Mouse (Mus musculus): ENCODE measurements at regions not wholly inside any gene's neighbourhood (a gene's known extent, or its start where the extent isn't known, plus 50 kb on each side); places are given as distances from the start of the nearest gene placed in this dataset.
"Not testable (repeated sequence)": the region's sequence is repeated elsewhere in the genome, so short reads cannot be mapped to it uniquely, and the experiment has no call there.

DNA sequence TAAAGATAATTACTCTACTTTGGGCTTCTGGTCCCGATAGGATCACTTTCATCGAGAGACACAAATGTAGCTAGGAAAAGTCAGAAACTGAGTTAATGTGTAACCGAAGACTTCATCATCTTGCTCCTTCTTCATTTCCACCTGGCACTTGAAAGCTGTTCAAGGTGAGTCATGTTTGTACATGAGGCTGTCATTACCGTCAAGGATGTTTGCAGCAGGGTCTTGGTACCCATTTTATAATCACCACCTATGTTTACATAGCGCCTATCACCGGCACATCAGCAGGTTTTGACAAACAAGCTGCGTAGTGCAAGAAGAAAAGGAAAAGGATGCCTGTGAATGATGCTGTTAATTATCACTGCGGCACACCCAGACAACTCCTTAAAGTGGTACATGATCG, 377.0 kb upstream of the Zfp703 start:
- no peak for DNase-seq (ENCODE audit: low spot score)

DNA sequence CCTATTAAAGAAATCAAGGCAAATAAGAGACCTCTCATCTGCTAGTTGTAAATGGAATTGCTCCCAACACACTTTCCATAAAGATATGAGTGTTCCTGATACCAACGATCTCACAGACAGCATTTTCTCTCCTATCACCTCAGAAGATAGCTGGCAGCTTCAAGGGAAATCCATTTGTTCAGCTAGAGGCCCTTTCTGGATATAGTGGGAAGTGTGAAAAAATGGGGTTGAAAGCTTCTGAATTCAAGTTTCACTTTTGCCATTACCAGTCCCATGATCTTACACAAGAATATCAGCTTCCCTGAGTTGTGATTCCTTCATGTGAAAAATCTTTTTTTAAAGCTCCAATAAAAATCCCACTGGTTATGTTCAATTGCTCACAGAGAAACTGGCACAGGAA, 369.1 kb upstream of the Zfp703 start:
- no peak for DNase-seq (ENCODE audit: low spot score)

- DNase-seq (ENCODE audit: low spot score), result no peak
Observed at GRCm38 (mm10) chr8:26608588-26608987, 368.5 kb upstream of the Zfp703 start.

DNA sequence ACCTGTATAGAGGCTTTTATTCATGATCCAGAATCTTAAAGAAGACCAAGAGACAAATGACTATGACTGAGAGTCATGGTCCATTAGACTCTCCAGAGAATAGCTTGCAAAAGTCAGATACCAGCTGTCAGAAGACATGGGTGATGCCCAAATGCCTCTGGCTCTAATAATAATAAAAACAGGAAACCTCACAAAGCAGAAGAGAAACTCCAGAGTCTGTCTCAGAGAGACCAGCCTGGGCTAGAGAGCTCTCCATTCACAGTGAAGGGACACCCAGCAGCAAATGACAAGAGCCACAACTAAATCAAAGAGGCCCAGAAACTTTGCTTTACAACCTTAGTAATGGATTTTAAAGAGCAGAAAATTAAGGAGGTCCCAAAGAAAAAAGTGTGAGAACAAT, 365.0 kb upstream of the Zfp703 start:
- DNase-seq (ENCODE audit: low spot score), result no peak

GRCm38 (mm10) chr8:26622311-26623052, 354.6 kb upstream of the Zfp703 start:
- DNase-seq (ENCODE audit: low spot score), result no peak

GRCm38 (mm10) chr8:26626186-26626585, 350.9 kb upstream of the Zfp703 start:
- no peak for DNase-seq (ENCODE audit: low spot score)

GRCm38 (mm10) chr8:26626651-26627077, 350.5 kb upstream of the Zfp703 start:
- DNase-seq (ENCODE audit: low spot score), result no peak

DNA sequence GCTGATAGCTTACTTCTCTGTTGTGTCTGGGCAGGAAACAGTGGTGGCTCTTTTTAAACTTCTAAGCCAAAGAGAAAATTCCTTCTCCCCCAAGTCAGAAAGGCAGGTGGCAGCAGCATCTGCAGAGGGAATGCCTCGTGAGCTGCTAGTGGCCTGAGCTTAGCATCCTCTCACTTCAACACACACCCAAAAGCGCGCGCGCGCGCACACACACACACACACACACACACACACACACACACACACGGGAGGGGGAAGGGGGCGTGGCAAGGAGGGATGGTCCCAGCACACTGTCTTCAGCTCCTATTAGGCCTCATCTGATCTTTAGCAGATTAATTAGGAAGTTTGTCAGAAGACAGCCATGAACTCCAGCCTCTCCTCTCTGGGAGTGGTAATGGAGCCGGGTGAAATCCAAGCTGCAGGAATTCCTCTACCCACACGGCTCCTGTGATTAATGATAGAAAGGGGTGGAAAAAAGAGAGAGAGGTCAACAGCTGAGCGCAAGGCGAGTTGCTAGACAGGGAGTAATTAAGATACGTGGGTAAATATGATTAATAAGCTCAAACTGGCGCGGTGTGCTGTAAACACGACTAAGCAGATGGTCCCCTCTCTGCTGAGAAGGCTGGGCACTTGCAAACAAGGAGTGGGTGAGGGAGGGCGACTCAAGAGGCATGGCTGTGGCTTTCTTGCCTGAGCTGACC, 349.8 kb upstream of the Zfp703 start:
- no peak for DNase-seq (ENCODE audit: low spot score)

DNA sequence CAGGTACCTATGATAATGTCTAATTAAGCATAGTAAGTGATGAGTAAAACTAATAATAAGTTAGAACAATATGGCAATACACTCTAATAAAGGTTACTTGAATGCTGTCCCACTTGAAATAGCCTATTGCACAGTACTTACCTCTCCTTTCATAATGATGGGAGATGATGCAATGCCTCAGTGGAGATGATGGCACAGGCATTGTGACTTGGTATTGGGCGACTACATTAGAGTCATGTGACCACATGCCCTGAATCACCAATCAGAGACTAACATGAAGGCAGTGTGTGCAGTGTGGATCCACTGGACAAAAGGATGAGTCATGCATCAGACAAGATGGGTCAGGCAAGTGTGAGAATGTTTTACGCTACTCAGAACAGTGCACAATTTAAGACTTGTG, 346.6 kb upstream of the Zfp703 start:
- no peak for DNase-seq (ENCODE audit: low spot score)

GRCm38 (mm10) chr8:26635701-26636100, 341.4 kb upstream of the Zfp703 start:
- no peak for DNase-seq (ENCODE audit: low spot score)

DNA sequence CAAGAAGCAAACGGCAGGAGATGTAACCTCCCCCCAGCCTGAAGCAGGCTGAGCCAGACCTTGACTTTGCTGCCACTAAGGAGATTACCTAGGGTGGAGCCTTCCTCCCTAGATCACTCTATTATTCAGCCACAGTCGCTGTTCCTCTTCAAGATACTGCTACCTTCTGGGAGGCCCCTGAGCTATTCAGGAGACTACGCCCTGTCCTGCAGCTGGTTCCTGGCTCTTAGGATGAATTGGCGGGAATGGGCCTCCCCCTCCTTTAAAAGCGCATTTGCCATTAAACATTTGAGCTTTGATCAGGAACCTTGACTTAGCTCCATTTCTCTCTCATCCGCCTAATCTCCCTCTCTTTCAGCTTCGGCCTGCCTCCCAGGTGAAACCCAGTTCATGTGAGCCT, 331.8 kb upstream of the Zfp703 start:
- not testable (repeated sequence) for DNase-seq (ENCODE audit: low spot score)

GRCm38 (mm10) chr8:26650287-26650686, 326.8 kb upstream of the Zfp703 start:
- no peak for DNase-seq (ENCODE audit: low spot score)

DNA sequence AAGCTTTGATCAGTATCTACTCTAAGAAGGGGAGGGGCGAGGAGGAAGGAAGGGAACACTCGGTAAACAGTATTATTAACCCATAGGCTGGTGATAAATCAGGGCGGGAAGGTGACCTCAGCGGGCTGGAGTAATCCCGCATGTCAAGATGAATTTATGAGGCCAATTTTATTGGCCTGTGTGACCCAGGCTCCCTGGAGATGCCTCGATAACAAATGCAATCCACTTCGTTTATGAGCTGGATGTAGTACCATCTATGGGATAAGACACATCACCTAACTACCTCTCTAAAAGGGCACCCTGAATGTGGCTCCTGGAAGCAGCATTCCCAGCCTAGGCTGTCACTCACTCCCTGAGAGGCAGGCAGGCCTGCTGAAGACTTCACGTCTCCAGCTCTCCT, 321.2 kb upstream of the Zfp703 start:
- no peak for DNase-seq (ENCODE audit: low spot score)

DNA sequence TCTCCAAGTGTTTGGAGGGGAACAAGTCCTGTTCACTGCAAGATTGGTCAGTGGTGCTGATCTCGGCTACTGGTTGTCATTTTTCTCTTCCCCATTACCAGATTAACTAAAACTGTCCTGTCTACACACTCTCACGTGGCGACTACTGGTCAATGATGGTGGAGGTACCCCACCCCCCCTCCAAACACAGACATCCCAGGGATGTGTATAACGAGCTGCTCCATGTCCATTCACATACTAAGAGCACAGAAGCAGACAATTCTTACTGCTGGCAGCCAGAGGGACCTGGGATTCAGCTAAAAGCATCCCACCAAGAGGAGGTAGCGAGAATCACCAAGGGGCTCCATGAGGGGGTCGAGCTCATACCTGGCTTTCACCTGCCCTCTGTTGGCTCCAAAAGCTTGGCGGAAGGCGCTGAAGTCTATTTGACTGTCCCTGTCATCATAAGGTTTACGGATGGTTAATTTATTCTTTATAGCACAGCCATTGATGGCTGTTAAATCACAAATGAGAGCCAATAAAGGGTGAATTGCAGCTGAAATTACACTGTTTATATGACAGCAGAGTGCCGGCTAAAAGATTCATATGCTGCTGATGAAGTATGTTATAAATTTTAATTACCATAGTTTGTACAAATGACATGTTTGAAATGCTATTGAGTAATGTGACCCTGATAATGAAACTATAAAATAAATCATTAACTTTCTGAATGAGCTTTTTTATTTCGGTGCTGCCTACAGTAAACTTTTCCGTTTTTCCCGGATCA, 320.6 kb upstream of the Zfp703 start:
- no peak for DNase-seq (ENCODE audit: low spot score)

GRCm38 (mm10) chr8:26659381-26659780, 317.7 kb upstream of the Zfp703 start:
- no peak for DNase-seq (ENCODE audit: low spot score)

GRCm38 (mm10) chr8:26669541-26669940, 307.6 kb upstream of the Zfp703 start:
- no peak for DNase-seq (ENCODE audit: low spot score)

GRCm38 (mm10) chr8:26672486-26673395, 304.4 kb upstream of the Zfp703 start:
- no peak for DNase-seq (ENCODE audit: low spot score)

DNA sequence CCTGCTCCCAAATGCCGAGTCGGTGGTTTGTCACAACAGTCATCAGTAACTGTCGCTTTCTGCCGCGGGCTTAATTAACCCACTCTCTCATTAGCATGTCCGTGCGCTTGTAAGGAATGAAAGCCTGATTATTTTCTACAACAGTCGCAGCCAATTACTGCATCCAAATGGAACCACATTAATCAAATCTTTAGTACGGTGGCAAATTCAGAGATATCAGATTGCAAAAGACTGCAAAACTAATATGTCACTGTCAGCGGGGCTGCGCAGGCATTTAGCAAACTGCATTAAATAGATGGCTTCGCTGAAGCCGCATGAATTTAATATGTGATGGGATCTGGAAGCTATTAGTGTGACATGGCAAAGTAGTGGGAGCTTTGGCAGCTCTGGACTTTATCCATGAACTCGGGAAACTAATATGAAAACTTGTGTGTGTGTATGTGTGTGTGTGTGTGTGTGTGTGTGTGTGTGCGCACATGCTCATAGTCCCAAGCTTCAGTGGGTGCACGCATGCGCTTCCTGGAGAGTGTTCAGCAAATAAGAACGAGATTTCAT, 299.5 kb upstream of the Zfp703 start:
- no peak for DNase-seq (ENCODE audit: low spot score)

DNA sequence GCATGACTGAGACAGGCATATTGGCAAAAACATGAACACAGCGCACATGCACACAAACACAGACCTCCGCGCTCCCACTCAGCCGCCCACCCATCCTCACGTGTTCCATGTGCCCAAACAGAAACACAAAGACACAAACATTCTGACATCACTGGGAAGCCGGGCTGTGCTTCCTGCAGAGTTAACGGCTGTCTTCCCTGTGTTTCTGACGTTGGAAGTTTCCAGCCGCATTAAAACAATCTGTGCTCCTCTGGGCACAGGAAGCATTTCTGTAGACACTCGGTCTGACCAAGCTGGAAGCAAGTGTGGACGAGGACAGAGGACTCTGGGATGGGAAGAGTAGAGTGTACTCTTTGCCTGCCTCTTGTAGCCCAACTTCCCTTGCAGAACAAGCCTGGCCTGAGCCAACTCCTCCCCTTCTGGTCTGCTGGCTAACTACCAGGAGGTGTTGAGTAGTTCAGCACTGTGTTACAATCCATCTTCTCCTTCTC, 296.2 kb upstream of the Zfp703 start:
- DNase-seq (ENCODE audit: low spot score), result no peak

DNA sequence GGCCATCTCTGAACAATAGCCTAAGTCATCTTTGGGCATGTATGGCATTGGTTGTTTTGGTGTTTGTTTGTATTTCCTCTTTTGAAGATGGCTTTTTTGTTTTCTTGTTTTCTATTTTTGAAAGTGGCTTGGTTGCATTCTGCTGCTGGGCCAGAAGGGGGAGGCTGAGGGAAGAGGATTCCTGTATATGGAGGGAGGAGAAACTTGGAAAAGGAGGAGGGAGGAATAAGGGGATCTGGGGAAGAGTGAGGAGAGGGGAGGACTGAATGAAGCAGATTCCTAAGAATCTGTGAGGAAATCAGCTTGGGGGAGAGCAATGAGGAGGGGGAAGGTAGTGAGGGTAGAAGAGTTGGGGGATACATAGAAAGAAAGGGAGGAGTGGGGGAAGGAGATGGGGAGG, 290.0 kb upstream of the Zfp703 start:
- no peak for DNase-seq (ENCODE audit: low spot score)

DNA sequence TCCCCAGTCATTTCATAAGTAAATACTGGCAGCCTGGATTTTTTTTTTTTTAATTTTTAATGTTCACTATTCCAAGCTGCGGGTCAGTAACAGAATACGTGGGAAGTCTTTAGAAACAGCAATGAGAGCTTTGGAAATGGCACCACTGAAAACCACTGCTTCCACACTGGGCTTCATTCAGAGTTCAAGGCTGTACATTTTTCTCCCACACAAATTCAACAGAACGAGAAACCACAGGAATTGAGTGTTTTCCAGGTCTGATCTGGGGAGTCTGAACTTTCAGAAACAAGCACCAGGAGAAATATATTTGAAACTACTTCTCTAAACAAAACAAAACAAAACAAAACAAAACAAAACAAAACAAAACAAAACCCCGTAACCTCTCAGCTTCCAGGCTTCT, 289.1 kb upstream of the Zfp703 start:
- DNase-seq (ENCODE audit: low spot score), result no peak

All from urinary bladder, adult 2 months (tissue).